ENCODE assay signal across 25 mouse cellular contexts in genomic region chr1:56995041-56995440, GRCm38 (mm10). TPM values are rescaled to one million over a fixed set of nuclear protein-coding genes. Genes with fewer than 3 reads are reported as not detected.
A peak's percentile ranks its signal among the peaks of the same experiment; 100 is the strongest.
DNase-seq lines count a peak whose midpoint lies in the region; ATAC-seq and TF ChIP-seq lines count a peak whose summit lies in the region.
"Had no signal": no experiment of that assay in that cellular context is flagged by ENCODE, and none has a peak within 500 bp of the region (broad histone marks: within the 10 kb centered on the region; RNA-seq: fewer than 3 reads in every experiment).

No protein-coding gene starts in this region.

- H3K9ac ChIP-seq in forebrain, postnatal 0 days, result no peak overlapping the region
- no peak overlapping the region for H3K9ac ChIP-seq in forebrain, embryonic 15.5 days (replicated peaks)
- no peak overlapping the region for H3K9ac ChIP-seq in CH12.LX (ENCODE audit: insufficient read depth, low read depth)
- H3K9ac ChIP-seq: embryonic facial prominence, embryonic 15.5 days; heart, embryonic 12.5 days; hindbrain, embryonic 13.5 days; liver, embryonic 15.5 days had no signal

- 69% methylated on average over 2 of the region's 2 CpGs for WGBS in forebrain, postnatal 0 days
- 81% methylated on average over 2 of the region's 2 CpGs for WGBS in forebrain, embryonic 15.5 days

- no peaks in the 10 kb centered on the region for H3K79me2 ChIP-seq in CH12.LX (replicated peaks; ENCODE audit: control insufficient read depth, extremely low read depth, insufficient read depth, poor library complexity, severe bottlenecking)

- no peaks in the 10 kb centered on the region for H3K27me3 ChIP-seq in forebrain, postnatal 0 days (ENCODE audit: insufficient read depth, low read length)
- H3K27me3 ChIP-seq in forebrain, embryonic 15.5 days, result no peaks in the 10 kb centered on the region
- no peaks in the 10 kb centered on the region for H3K27me3 ChIP-seq in CH12.LX (replicated peaks)
- H3K27me3 ChIP-seq: embryonic facial prominence, embryonic 15.5 days; hindbrain, embryonic 13.5 days; liver, embryonic 15.5 days had no signal

- ATAC-seq in forebrain, postnatal 0 days, result no peak
- ATAC-seq in forebrain, embryonic 15.5 days (replicated peaks), result no peak
- ATAC-seq: forebrain, embryonic 14.5 days; midbrain, embryonic 16.5 days had no signal

- TF ChIP-seq RAD21 in CH12.LX (IDR thresholded peaks at IDR 0.05; ENCODE audit: low read depth, low read length), result peak; percentile 46

- in situ Hi-C loops in CH12.LX (cut with MboI; ENCODE audit: low pct_ligation_motif_present, low pct_unique_long_range_greater_than_20kb, low sequenced_read_pairs), result loop anchor here (25.0 kb wide), 2 partner anchors 433 to 1108 kb away; no protein-coding TSS in a partner anchor

- DNase-seq in forebrain, postnatal 0 days, result no peak
- DNase-seq in layer of hippocampus, adult 2 months (ENCODE audit: low spot score in 2 of 2), result no peak
- DNase-seq in layer of hippocampus, adult 11-12 months (ENCODE audit: low spot score), result no peak
- DNase-seq in CH12.LX (ENCODE audit: extremely low read depth) (peak; percentile 37), adipocyte (ENCODE audit: low spot score) (peak; percentile 41)
- DNase-seq in left cerebral cortex, adult 11 months (ENCODE audit: low spot score), result no peak
- DNase-seq in natural killer cell, adult 2 months (ENCODE audit: low spot score in 2 of 2), result no peak
- DNase-seq: adrenal gland, adult 8-10 months; cerebellum, adult 9-10 months; gastrocnemius, postnatal 10 days; heart, postnatal 14 days; kidney, adult 9 months; kidney, postnatal 25 days; liver; lung, postnatal 36 days; thymus, postnatal 25 days had no signal

- H3K27ac ChIP-seq in forebrain, postnatal 0 days (ENCODE audit: low read depth, low read length), result no peak overlapping the region
- no peak overlapping the region for H3K27ac ChIP-seq in forebrain, embryonic 15.5 days (replicated peaks)
- H3K27ac ChIP-seq in layer of hippocampus, adult 2 months, result no peak overlapping the region
- H3K27ac ChIP-seq in CH12.LX (ENCODE audit: insufficient read depth, low read depth), result no peak overlapping the region
- H3K27ac ChIP-seq: embryonic facial prominence, embryonic 15.5 days; hindbrain, embryonic 13.5 days; limb, embryonic 10.5 days; liver, embryonic 15.5 days had no signal

- H3K36me3 ChIP-seq in forebrain, postnatal 0 days (ENCODE audit: insufficient read depth), result no peaks in the 10 kb centered on the region
- H3K36me3 ChIP-seq in forebrain, embryonic 15.5 days, result no peaks in the 10 kb centered on the region
- H3K36me3 ChIP-seq in CH12.LX (replicated peaks in 1 of 2; ENCODE audit: control insufficient read depth in 1 of 2, insufficient read depth in 1 of 2, low read length in 1 of 2), result no peaks in the 10 kb centered on the region
- H3K36me3 ChIP-seq: embryonic facial prominence, embryonic 15.5 days; heart, embryonic 12.5 days; hindbrain, embryonic 13.5 days; limb, embryonic 10.5 days; liver, embryonic 15.5 days had no signal

- H3K4me1 ChIP-seq in forebrain, postnatal 0 days (ENCODE audit: insufficient read depth), result no peaks in the 10 kb centered on the region
- no peaks in the 10 kb centered on the region for H3K4me1 ChIP-seq in forebrain, embryonic 15.5 days
- H3K4me1 ChIP-seq in CH12.LX (ENCODE audit: control insufficient read depth in 1 of 2, insufficient read depth in 2 of 2), result peaks cover 8 to 31% of the 10 kb centered on the region in 2 experiments
- H3K4me1 ChIP-seq: embryonic facial prominence, embryonic 15.5 days; heart, embryonic 12.5 days; hindbrain, embryonic 13.5 days; limb, embryonic 10.5 days; liver, embryonic 15.5 days had no signal

- dilution Hi-C loops in CH12.LX (cut with MboI; ENCODE audit: extremely low pct_ligation_motif_present, extremely low pct_unique_long_range_greater_than_20kb, low sequenced_read_pairs), result no loop called here

- H3K4me3 ChIP-seq in forebrain, postnatal 0 days (ENCODE audit: low read depth, low read length), result no peak overlapping the region
- H3K4me3 ChIP-seq in forebrain, embryonic 15.5 days, result no peak overlapping the region
- H3K4me3 ChIP-seq in layer of hippocampus, adult 2 months, result no peak overlapping the region
- H3K4me3 ChIP-seq in CH12.LX (replicated peaks in 1 of 3; ENCODE audit: low read depth in 2 of 3, low read length in 2 of 3, poor library complexity in 1 of 3), result peak overlapping the region in 1 of 3 experiments; percentile 23
- H3K4me3 ChIP-seq: embryonic facial prominence, embryonic 15.5 days; heart, embryonic 12.5 days; hindbrain, embryonic 13.5 days; limb, embryonic 10.5 days; liver, embryonic 15.5 days; myocyte had no signal

- H3K9me3 ChIP-seq in forebrain, postnatal 0 days (ENCODE audit: low read length), result no peaks in the 10 kb centered on the region
- no peaks in the 10 kb centered on the region for H3K9me3 ChIP-seq in forebrain, embryonic 15.5 days
- H3K9me3 ChIP-seq in CH12.LX (replicated peaks; ENCODE audit: low read length), result no peaks in the 10 kb centered on the region
- H3K9me3 ChIP-seq: embryonic facial prominence, embryonic 15.5 days; heart, embryonic 12.5 days; hindbrain, embryonic 13.5 days; limb, embryonic 10.5 days; liver, embryonic 15.5 days had no signal

- TF ChIP-seq CTCF in forebrain, postnatal 0 days (IDR thresholded peaks at IDR 0.05; ENCODE audit: low read depth), result 0 out of 2 replicates have a peak, but pooled peaks have one; percentile 12
- TF ChIP-seq CTCF in layer of hippocampus, adult 2 months (conservative IDR thresholded peaks at IDR 0.05), result peak; percentile 25
- peak; percentile 14 to 73; a peak in 3 of 4 replicates for TF ChIP-seq CTCF in CH12.LX (conservative IDR thresholded peaks at IDR 0.05 in 1 of 2, IDR thresholded peaks at IDR 0.05 in 1 of 2; ENCODE audit: low read depth in 2 of 2, low read length in 2 of 2)

- TF ChIP-seq POLR2A in CH12.LX (IDR thresholded peaks at IDR 0.05; ENCODE audit: low read depth, low read length), result no peak

- TF ChIP-seq EP300 in CH12.LX (IDR thresholded peaks at IDR 0.05; ENCODE audit: low read length), result no peak

- H3K4me2 ChIP-seq in forebrain, postnatal 0 days (ENCODE audit: low read depth), result no peak overlapping the region
- H3K4me2 ChIP-seq in forebrain, embryonic 15.5 days (replicated peaks), result no peak overlapping the region
- no peak overlapping the region for H3K4me2 ChIP-seq in CH12.LX (ENCODE audit: insufficient read depth, low read depth, poor library complexity, severe bottlenecking)
- H3K4me2 ChIP-seq: embryonic facial prominence, embryonic 15.5 days; heart, embryonic 12.5 days; hindbrain, embryonic 13.5 days; liver, embryonic 15.5 days had no signal

TF ChIP-seq in CH12.LX, 34 proteins besides CTCF, POLR2A, EP300 and RAD21:
- TF ChIP-seq ELF1 (IDR thresholded peaks at IDR 0.05; ENCODE audit: low read depth, low read length) (no peak), ETS1 (conservative IDR thresholded peaks at IDR 0.05; ENCODE audit: low read depth, low read length) (no peak), ZNF384 (IDR thresholded peaks at IDR 0.05; ENCODE audit: low read depth, low read length) (0 out of 2 replicates have a peak, but pooled peaks have one; percentile 24), KAT2A (IDR thresholded peaks at IDR 0.05; ENCODE audit: insufficient replicate concordance, low read length) (no peak), SMC3 (IDR thresholded peaks at IDR 0.05; ENCODE audit: low read depth, low read length) (peak; percentile 66)

RNA-seq across cellular contexts. Expression of gene Satb2, which starts 16.6 kb away (rescaled TPM):
- 57.1 and 106 TPM in 2 replicates for total RNA-seq in forebrain, postnatal 0 days (2014; rRNA removed)
- 21.7 and 43.1 TPM in 2 replicates for polyA plus RNA-seq in forebrain, postnatal 0 days (2015; fragmentation: Nextera tagmentation; extraction: Ambion mirVana)
- 46.2 and 62.5 TPM in 2 replicates for polyA plus RNA-seq in forebrain, embryonic 15.5 days (2015; fragmentation: Nextera tagmentation; extraction: Ambion mirVana)
- total RNA-seq in layer of hippocampus, adult 2 months (2021), result 10 to 100 TPM; 14.1 to 16.9 TPM
- 1.6 and 2.1 TPM in 2 replicates for total RNA-seq in CH12.LX (2012; rRNA removed)
- 1.4 and 2.0 TPM in 2 replicates for total RNA-seq in CH12.LX (2014; rRNA removed)
- polyA plus RNA-seq in CH12.LX (2012; ENCODE audit: insufficient read length, low read depth), result 3.7 and 3.9 TPM in 2 replicates

Comparison
In these comparisons a context has a peak if more than half of its experiments do, and no peak if none do; other contexts are left out.
1. DNase-seq: peak in CH12.LX (single experiment) and adipocyte (single experiment); none in forebrain, postnatal 0 days (single experiment), layer of hippocampus, adult 2 months (0 of 2), layer of hippocampus, adult 11-12 months (single experiment), left cerebral cortex, adult 11 months (single experiment) and natural killer cell, adult 2 months (0 of 2).
2. RNA of gene Satb2, which starts 16.6 kb away (total RNA-seq): 57.1 to 106 TPM in forebrain, postnatal 0 days and 14.1 to 16.9 TPM in layer of hippocampus, adult 2 months; 1.4 to 2.1 TPM in CH12.LX; every median in the first group is over 4 times any median in the second.
3. Peak in every context shown above with its lines, with median percentiles within 50 percentile points of each other: CTCF ChIP-seq.